Mouse (Mus musculus): ENCODE results near the gene Armc5.

Armc5 gene

DNA sequence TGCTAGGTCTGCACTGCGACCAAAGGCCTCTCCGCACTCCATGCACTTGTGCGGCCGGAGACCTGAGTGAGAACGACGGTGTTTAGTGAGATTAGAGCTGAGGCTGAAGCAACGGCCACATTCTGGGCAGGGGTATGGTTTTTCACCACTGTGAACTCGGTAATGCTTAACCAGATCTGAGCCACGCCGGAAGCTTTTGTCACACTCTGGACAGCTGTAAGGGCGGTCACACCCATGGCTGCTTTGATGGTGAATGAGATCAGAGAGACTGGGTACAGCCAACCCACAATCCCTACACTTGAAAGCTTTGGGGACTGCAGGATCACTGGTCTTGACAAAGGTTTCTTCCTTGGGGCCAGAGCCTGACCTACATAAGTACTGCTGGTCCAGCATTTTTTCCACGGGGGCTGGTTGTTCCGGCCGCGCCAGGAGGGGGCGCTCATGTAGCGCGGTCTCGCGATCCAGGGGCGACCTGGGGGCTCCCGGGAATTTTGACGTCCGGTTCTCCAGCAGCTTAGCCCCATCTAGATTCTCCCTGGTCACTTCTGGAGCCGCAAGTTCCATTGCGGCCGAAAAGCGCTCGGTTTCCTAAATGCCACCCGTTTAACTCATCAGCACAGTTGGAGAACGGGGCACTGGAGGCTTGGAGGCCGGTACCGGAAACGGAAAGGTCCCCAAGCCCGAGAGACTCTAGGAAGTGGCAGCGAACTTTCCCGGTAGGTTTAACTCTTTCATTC is at the start of gene Armc5:
Gene Armc5 (plus strand): TSS at position 487 of the 737 bp plus-strand sequence.
- DNase-seq (ENCODE audit: low spot score): peak; percentile 82

DNA sequence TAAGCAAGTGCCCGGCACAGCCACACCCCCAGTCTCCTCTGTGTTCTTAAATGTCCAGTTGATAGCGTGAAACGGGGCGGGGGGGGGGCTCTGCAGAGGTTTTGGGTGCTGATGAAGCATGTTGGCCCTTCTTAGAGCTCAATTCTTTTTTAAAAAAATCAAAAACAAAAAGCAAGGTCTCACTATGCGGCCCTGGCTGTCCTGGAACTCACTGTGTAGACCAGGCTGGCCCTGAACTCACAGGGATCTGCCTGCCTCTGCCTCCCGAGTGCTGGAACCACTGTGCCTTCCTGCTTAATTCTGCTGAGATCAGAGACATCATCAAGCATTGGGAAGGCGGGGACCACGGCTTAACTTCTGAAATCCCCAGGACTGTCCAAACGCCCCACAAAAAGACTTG is 35.5 kb upstream of the Armc5 start:
- no peak for DNase-seq (ENCODE audit: low spot score)

DNA sequence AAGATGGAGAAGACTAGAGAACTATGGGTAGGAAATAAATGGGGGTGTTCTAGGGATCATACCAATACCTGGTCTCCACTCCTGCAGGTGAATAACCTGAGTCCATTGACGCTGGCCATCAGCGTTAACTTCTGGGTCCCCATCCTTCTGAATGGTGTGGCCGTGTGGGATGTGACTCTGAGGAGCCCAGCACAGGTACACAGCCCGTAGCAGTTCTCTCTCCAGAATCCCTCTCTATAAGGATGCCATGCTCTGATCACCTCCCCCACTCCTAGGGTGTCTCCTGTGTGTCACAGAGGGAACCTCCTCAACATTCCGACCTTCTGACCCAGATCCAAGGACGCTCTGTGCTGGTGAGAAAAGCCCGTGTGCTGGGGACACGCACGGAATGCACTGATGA is 34.1 kb upstream of the Armc5 start:
- DNase-seq (ENCODE audit: low spot score): no peak

DNA sequence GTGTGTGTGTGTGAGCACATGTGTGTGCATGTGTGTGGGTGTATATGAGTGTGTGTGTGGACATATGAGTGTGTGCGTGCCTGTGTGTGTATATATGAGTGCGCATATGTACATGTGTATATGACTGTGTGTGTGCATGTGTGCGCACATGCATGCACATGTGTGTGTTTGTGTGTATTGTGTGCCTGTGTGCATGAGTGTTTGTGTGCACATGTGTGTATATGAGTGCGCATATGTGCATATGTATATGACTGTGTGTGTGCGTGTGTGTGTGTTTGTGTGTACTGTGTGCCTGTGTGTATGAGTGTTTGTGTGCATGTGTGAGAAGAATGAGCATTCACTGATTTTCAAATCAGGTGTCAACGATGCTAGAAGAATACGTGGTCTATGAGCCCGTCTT is 33.0 kb upstream of the Armc5 start:
- DNase-seq (ENCODE audit: low spot score): no peak

DNA sequence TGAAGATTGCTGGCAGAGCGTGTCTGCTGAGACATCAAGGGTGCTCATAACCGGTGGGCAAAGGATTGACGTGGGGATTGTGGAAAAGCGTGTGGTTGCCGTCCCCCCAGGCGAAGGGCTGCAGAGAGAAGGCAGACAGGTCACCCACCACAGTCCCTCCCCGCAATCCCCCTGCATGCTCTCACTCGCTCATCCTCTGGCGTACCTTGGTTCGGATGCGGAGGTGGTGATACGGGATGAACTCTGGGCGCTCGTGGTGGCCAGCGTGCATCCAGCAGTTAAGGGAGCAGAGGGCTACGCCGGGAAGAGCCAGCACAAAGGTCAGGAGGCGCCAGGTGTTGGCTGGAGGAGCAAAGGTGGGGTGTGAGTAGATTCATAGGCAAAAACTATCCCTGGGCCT is 31.4 kb upstream of the Armc5 start:
- DNase-seq (ENCODE audit: low spot score): no peak

DNA sequence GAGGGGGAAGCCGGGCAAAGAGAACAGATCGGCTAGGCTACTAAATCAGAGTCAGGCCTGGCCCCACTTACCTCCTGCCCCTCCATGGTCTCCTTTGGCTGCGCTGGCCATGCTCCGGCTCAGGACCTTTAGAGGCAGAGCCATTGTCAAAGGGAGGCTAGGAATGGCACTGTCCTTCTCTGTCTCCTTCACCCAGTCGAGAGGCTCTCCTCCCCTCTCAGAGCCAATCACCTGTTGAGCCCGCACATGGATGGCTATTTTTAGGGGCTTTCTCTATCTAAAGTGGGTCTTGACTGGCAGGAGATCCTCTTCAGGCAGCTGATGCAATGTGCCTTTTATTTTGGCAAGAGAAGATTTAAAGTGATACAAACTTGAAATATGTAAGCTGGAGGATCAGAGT is 31.0 kb upstream of the Armc5 start, which contains the start of gene Cox6a2:
Gene Cox6a2 (minus strand): TSS at position 236 of the 400 bp plus-strand sequence.
- DNase-seq (ENCODE audit: low spot score): no peak

DNA sequence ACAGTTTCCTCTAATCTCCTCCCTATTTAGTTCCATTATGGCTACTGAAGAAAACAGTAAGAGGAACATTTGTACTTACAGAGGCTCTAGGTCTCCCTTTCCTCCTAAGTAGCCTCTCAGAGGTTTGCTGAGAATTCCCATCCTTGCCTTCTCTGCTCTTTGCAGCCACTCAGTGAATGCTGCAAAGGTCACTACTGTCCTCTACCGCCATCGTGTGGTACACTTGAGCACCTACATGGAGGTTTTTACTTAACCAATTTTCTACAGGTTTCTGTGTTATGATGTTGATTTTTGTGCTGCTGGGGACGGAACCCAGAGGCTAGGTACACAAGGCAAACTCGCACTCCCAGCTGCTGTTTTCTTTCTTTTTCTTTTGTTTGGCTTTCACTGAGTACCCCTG is 29.0 kb upstream of the Armc5 start:
- peak; percentile 78 for DNase-seq (ENCODE audit: low spot score)

DNA sequence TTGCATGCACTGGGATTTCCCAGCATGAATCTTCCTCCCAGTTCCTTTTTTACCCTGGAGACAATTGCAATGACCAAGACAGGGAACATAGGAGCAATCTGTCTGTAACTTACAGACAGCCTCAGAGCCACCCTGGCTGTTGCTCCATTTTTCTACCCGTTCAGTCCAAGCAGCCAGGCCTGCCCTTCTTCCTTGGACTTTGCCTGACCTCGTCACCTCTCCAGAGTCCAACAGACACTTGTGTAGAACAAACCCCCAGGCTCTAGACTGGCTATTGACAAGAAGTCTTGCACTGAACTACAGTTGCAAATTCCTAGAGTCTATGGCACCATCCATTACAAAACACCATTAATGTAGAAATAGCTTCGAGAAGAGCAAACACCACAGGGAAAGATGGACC is 27.3 kb upstream of the Armc5 start:
- DNase-seq (ENCODE audit: low spot score): no peak

DNA sequence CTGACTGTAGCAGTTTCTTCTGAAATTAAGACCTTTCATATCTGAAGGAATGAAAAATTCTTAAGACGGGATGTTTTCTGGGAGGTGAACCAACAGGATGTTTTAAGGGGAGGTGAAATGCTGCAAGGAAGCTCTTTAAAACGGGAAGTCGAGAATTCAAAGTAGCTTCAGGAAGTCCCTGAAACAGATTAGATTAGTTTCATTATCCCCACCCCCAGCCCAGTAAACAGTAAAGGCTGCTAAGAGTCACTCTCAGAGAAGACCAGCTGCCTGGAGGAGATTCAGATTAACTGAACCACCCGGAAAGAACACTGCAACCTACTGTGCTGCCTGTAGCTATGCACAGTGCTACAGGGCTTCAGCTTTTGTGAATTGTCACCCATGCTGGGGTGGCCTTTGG is 17.2 kb upstream of the Armc5 start:
- DNase-seq (ENCODE audit: low spot score): no peak

DNA sequence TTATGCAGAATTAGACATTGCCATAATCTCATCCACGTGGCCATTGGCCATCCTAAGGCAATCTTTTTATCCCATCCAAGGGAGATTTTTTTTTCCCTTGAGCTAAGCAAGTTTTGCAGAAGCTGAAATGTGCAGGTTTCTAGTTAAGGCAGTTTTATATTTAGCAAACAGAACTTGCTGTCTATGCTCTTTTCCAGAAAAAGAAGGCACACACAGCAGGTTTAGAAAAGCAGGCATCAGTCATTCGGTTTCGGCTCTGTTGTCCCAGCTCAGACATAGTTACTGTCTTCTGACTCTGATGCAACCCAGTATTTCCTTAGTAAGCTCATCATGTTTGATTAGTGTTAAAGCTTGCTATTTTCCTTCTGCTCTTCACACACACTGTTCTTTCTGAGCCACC is 16.2 kb upstream of the Armc5 start:
- DNase-seq (ENCODE audit: low spot score): no peak

DNA sequence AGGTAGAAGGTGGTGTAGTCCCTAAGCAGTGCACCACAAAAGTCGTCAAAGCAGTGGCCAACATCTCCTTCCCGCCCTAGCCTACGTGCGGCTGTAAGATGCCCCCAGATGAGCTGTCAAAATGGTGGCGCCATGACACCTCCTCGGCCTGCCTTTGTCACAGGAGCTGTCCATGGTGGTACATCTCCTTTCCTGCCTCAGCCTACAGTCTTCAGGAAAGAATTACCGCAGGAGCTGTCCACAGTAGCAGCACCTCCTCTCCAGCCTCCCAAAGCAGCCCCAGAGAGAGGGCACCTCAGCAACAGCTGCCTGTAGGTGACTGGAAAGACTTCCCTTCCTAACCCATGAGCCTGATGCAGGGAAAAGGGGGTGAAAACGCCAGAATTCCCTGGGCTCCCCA is 5.4 kb upstream of the Armc5 start:
- DNase-seq (ENCODE audit: low spot score): no peak

DNA sequence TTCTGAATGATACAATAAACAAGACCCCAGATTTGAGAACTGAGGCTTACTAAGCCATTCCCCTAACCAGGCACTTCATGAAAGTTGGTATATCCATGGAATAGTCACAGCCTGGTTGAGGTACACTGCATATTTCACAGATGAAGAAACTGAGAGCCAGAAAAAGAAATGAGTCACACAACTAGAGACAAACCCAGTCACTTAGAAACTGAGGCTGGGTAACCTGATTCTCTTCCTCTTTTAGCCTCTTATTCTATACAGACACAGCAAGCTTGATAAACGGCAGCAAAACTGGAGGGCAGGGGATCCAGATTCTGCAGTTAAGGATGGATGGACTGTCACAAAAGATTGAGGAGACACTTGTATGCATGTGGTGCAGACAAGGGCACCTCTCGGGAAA is 2.3 kb upstream of the Armc5 start:
- no peak for DNase-seq (ENCODE audit: low spot score)

DNA sequence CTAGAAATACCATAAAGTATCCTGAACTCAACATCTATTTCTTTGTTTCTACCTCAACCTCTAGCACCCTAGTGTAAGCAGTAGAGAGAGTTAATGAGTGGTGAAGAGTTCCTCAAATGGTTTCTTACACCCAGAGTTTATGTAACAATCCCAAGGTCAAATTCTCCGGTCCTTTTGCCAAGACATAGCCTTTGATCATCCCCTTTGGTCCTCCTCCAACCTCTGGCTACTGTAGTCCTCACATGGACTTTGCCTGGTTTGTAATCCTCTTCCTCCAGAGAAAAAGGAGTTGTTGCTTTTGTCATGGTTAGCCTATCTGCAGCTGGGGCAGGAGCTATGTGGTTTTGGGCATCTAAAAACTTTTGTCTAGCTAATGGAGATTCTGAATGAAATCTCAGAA is 1.7 kb upstream of the Armc5 start:
- DNase-seq (ENCODE audit: low spot score): no peak

DNA sequence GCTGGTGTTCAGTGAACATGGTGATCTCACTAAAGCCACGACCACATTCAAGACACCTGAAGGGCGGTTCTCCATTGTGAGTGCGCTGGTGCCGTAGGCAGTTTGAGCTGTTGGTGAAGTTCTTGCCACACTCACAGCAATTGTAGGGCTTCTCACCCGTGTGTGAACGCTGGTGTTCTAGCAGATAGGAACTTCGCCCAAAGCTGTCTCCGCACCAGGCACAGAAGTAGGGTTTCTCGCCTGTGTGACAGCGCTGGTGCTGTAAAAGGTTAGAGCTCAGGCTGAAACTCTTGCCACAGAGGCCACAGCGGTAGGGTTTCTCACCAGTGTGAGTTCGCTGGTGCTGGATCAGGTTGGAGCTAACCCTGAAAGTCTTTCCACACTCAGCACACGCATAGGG is 716 bp upstream of the Armc5 start:
- DNase-seq (ENCODE audit: low spot score): no peak

DNA sequence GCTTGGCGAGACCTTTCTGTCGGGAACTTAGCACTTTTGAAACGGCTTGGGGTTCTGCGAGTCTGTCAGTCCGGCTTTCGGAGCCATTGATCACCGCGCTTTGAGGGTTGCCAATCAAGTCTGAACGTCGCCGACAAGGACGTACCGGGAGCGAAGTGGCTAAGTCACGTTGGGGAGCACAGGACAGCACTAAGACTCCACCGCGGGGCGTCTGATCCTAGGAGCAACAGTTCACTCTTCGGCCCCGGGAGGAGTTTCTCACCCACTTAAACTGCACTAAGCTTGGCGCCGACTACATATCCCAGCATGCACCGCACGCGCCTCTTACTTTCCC is 418 bp downstream of the Armc5 start:
- no peak for DNase-seq (ENCODE audit: low spot score)

DNA sequence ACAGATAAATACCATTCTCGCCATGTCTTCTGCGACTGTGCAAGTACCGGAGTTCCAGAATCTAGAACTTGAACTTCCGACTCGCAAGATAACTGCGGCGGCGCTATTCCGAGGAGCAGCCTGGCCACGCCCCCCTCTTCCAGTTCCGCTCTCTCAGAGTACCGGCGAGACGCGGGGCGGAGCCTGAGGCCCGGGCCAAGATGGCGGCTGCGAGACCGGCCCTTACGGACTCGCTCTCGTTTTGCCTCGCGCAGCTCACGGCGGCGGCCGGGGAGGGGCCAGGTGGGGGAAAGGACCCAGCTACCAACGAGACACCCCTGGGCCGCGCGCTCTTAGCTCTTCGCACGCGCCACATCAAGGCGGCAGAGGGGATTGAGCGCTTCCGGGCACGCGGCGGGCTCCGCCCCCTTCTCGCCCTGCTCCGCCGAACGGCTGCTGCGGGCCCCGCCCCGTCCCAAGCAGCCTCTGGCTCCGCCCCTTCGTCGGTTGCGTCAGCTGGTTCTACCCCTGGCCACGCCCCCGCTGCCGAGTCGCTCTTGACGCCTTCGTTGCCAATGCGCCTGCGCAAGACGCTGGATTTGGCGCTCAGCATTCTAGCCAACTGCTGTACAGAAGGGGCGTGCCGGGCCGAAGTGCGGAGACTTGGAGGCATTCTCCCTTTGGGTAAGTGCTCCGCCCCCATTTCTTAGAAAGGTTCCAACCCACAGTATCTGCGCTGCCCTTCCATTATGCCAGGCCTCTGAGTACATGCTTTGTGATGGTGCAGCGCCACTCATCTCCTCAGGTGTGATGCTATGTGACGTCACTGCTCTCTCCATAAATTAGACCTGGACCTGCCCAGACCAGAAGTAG is 1.0 kb downstream of the Armc5 start, which contains the start of gene 9130023H24Rik:
Gene 9130023H24Rik (minus strand): TSS at position 105 of the 852 bp plus-strand sequence.
- peak; percentile 100 for DNase-seq (ENCODE audit: low spot score)

DNA sequence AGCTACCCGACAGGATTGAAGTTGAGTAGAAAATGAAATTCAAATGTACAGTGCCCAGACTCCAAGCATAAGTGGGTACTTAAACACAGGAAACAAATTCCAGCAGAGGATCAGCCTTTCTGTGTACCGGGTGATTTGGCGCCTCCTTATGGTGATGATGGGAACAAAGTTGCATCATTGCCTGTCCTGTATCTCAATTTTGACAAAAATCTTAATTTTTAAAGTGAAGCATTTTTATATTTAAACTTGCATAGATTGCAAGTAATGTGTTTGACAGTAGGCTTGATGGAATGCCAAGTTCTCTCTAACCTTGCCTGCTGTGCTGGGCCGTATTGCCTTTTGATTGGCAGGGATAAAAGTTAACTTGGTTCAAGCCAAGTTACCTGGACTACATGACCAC is 1.8 kb downstream of the Armc5 start:
- DNase-seq (ENCODE audit: low spot score): peak; percentile 64

DNA sequence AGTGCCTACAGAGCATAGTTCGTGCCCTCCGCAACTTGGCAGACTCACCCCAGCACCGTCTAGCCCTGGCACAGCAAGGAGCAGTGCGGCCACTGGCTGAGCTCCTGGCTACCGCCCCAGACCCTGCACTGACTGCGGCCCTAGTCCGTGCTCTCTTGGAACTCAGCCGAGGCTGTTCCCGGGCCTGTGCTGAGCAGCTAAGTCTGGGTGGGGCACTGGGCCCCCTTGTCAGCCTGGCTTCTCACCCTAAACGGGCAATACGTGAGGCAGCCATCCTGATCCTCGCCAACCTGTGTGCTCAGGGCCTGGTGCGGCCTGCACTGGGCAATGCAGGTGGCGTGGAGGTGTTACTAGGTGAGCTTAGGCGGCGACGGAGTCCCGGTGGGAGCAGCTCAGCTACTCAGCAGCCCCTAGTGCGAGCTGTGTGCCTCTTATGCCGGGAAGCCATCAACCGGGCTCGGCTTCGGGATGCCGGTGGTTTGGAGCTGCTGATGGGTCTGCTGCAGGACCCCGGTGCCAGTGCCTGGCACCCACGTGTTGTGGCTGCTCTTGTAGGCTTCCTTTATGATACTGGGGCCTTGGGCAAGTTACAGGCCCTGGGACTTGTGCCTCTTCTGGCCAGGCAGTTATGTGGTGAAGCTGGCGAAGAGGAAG is 3.1 kb downstream of the Armc5 start:
- no peak for DNase-seq (ENCODE audit: low spot score)

DNA sequence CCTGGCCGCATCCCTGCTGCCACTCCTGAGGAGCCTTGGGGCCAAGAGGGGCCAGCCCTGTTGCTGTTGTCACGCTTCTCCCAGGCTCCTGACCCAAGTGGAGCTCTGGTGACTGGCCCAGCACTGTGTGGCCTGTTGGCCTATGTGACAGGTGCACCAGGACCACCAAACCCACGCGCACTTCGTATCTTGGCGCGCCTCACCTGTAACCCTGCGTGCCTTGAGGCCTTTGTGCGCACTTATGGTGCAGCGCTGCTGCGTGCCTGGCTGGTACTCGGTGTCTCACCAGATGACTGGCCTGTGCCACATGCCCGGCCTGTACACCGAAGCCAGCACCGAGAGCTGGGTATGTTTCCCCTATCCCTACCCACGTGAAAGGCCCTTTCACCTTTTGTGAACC is 5.2 kb downstream of the Armc5 start:
- DNase-seq (ENCODE audit: low spot score): no peak

DNA sequence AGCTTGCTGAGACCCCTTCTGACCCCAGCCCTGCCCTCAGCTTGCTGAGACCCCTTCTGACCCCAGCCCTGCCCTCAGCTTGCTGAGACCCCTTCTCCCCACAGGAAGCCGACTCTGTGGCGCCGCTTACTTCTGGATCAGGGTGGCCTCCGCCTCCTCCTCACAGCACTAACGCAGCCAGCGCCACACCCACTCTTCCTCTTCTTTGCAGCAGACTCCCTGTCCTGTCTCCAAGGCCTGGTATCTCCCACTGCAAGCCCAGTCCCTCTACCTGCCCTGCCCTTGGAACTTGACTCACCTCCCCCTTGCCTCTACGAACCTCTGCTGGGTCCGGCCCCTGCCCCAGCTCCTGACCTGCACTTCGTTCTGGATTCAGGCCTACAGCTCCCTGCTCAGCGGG is 6.8 kb downstream of the Armc5 start:
- no peak for DNase-seq (ENCODE audit: low spot score)

DNA sequence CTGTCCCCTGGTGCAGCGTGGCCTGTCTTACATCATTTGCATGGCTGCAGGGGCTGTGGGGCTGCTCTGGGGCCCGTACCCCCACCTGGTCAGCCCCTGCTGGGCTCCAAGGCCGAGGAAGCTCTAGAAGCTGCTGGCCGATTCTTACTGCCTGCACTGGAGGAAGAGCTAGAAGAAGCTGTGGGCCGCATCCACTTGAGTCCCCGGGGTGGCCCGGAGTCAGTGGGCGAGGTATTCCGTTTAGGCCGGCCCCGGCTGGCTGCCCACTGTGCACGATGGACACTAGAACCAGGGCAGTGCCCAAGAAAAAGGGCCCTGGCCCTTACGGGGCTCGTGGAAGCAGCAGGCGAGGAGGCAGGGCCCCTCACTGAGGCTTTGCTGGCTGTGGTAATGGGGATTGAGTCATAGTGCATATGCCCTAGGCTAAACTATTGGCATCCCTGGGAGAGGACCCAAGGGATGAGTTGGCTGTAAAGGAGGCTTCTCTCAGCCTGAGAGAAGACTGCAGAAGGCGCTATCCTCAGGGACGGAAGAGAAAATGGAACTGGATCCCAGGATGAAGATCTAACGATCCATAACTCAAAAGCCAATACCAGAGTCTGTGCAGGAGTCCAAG is 7.4 kb downstream of the Armc5 start:
- no peak for DNase-seq (ENCODE audit: low spot score)

DNA sequence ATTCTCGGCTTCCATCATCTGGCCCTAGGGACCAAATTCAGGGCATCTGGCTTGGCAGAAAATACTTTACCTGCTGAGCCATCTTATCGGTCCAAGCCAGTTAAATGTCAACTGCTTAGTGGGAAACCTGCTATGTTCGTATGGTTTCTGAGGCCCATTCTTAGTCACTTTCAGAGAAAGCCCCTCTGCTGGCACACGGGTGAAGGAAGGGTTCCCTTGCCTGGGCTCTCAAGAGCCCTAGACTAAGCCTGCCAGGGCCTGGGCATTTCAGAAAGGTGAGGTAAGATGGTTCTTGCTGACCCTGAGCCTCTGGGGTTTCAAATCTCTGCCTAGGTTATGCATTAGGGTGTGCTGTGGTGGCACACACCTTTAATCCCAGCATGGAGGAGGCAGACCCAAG is 8.4 kb downstream of the Armc5 start:
- no peak for DNase-seq (ENCODE audit: low spot score)
